Mouse (Mus musculus): ENCODE measurements around the gene Xndc1. TPM values are rescaled to one million over a fixed set of nuclear protein-coding genes. Genes with fewer than 3 reads are reported as not detected.
A peak's percentile ranks its signal among the peaks of the same experiment; 100 is the strongest.

Gene Xndc1
- polyA plus RNA-seq, 1 experiment: 6.1 TPM

GRCm38 (mm10) chr7:102109171-102109570, 43.9 kb downstream of the Xndc1 start, which contains the start of gene Art5:
TSS of gene Art5 (minus strand) at chr7:102109489.
- H3K4me3 ChIP-seq: no peak within 1 kb of the TSS

GRCm38 (mm10) chr7:102109746-102110145, 44.4 kb downstream of the Xndc1 start:
- TF ChIP-seq TCF3 (IDR thresholded peaks at IDR 0.05; ENCODE audit: insufficient read length, low read depth): no peak
- no peak for TF ChIP-seq CEBPB (IDR thresholded peaks at IDR 0.05; ENCODE audit: insufficient read depth, poor library complexity, severe bottlenecking)
- TF ChIP-seq MYOD1 (IDR thresholded peaks at IDR 0.05; ENCODE audit: control insufficient read depth in 1 of 3, insufficient read length in 2 of 3, low read depth in 2 of 3): no peak
- no peak for TF ChIP-seq USF1 (IDR thresholded peaks at IDR 0.05; ENCODE audit: low read depth)
- no peak for TF ChIP-seq SRF (IDR thresholded peaks at IDR 0.05; ENCODE audit: control insufficient read depth, insufficient read length, low read depth)
- TF ChIP-seq MAX (IDR thresholded peaks at IDR 0.05; ENCODE audit: low read depth): no peak
- no peak for TF ChIP-seq E2F4 (IDR thresholded peaks at IDR 0.05; ENCODE audit: insufficient read depth)
- TF ChIP-seq POLR2A (IDR thresholded peaks at IDR 0.05; ENCODE audit: insufficient read length, low read depth): no peak
- no peak for TF ChIP-seq TCF12 (IDR thresholded peaks at IDR 0.05; ENCODE audit: insufficient read depth, poor library complexity, severe bottlenecking)
- Histone ChIP-seq H3ac (ENCODE audit: control insufficient read depth, insufficient read length) (no peak overlapping the region), H3K4me3 (no peak overlapping the region), H3K4me2 (ENCODE audit: low read depth) (no peak overlapping the region), H3K27me3 (ENCODE audit: control insufficient read depth, insufficient read depth, insufficient read length) (peaks cover 15% of the 10 kb centered on the region), H3K36me3 (ENCODE audit: control insufficient read depth, insufficient read depth) (no peaks in the 10 kb centered on the region), H3K79me2 (ENCODE audit: control insufficient read depth, insufficient read depth) (no peaks in the 10 kb centered on the region)

More at GRCm38 (mm10) chr7:102109171-102109570, 43.9 kb downstream of the Xndc1 start, which contains the start of gene Art5:
- H3K79me2 ChIP-seq (ENCODE audit: control insufficient read depth, insufficient read depth): no peaks in the 10 kb centered on the region
- TF ChIP-seq MYOD1 (IDR thresholded peaks at IDR 0.05; ENCODE audit: control insufficient read depth in 1 of 3, insufficient read length in 2 of 3, low read depth in 2 of 3): no peak
- TF ChIP-seq TCF12 (IDR thresholded peaks at IDR 0.05; ENCODE audit: insufficient read depth, poor library complexity, severe bottlenecking): no peak
- no peak for TF ChIP-seq TCF3 (IDR thresholded peaks at IDR 0.05; ENCODE audit: insufficient read length, low read depth)
- no peak for TF ChIP-seq CEBPB (IDR thresholded peaks at IDR 0.05; ENCODE audit: insufficient read depth, poor library complexity, severe bottlenecking)
- no peak for TF ChIP-seq POLR2AphosphoS2 (IDR thresholded peaks at IDR 0.05; ENCODE audit: insufficient read length, low read depth)
- TF ChIP-seq USF1 (IDR thresholded peaks at IDR 0.05; ENCODE audit: low read depth): no peak
- no peak for TF ChIP-seq POLR2A (IDR thresholded peaks at IDR 0.05; ENCODE audit: insufficient read length, low read depth)
- no peak for TF ChIP-seq REST (IDR thresholded peaks at IDR 0.05; ENCODE audit: insufficient read depth, insufficient read length)
- no peak for TF ChIP-seq E2F4 (IDR thresholded peaks at IDR 0.05; ENCODE audit: insufficient read depth)
- TF ChIP-seq MYOG (IDR thresholded peaks at IDR 0.05; ENCODE audit: control insufficient read depth in 1 of 3, insufficient read depth in 1 of 3, insufficient read length in 2 of 3, low read depth in 2 of 3): no peak
- no peak for TF ChIP-seq MAX (IDR thresholded peaks at IDR 0.05; ENCODE audit: low read depth)
- no peak for TF ChIP-seq SRF (IDR thresholded peaks at IDR 0.05; ENCODE audit: control insufficient read depth, insufficient read length, low read depth)
- no peak within 1 kb of the TSS for H3K4me2 ChIP-seq (ENCODE audit: low read depth)
- H3K36me3 ChIP-seq (ENCODE audit: control insufficient read depth, insufficient read depth): no peaks in the 10 kb centered on the region
- no peak within 1 kb of the TSS for H3ac ChIP-seq (ENCODE audit: control insufficient read depth, insufficient read length)
- peaks cover 19% of the 10 kb centered on the region for H3K27me3 ChIP-seq (ENCODE audit: control insufficient read depth, insufficient read depth, insufficient read length)

DNA sequence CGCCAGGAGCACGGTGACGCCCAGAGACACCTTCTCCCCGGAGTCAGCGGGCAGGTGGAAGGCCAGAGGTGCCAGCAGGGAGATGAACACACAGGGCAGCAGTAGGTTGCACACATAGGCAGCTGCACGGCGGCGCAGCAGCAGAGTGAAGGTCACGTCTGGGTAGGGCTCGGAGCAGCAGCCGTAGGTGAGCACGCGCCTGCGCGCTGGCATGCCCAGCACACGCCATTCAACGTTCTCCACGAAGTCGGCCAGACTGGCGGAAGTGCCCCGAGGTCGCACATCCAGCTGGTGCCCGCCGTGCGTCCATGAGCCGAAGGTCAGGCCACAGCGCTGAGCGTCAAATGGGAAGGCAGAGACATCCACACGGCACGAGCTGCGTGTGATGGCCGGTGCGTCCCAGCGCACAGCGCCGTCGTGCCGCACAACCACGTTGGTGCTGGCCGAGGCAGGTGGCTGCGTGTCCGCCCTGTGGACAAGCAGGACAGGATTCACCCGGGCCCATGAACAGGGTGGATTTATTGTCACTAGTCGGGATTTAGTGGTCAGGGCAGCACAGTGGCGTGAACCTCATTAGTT, 47.9 kb downstream of the Xndc1 start:
- TF ChIP-seq POLR2AphosphoS2 (IDR thresholded peaks at IDR 0.05; ENCODE audit: insufficient read length, low read depth) (peak; percentile 72), TCF3 (IDR thresholded peaks at IDR 0.05; ENCODE audit: insufficient read length, low read depth) (no peak), USF1 (IDR thresholded peaks at IDR 0.05; ENCODE audit: low read depth) (no peak), MYOD1 (IDR thresholded peaks at IDR 0.05; ENCODE audit: control insufficient read depth in 1 of 3, insufficient read length in 2 of 3, low read depth in 2 of 3) (peak in 1 of 3 experiments; percentile 9)
- H3K27me3 ChIP-seq (ENCODE audit: control insufficient read depth, insufficient read depth, insufficient read length): peaks cover 8% of the 10 kb centered on the region

DNA sequence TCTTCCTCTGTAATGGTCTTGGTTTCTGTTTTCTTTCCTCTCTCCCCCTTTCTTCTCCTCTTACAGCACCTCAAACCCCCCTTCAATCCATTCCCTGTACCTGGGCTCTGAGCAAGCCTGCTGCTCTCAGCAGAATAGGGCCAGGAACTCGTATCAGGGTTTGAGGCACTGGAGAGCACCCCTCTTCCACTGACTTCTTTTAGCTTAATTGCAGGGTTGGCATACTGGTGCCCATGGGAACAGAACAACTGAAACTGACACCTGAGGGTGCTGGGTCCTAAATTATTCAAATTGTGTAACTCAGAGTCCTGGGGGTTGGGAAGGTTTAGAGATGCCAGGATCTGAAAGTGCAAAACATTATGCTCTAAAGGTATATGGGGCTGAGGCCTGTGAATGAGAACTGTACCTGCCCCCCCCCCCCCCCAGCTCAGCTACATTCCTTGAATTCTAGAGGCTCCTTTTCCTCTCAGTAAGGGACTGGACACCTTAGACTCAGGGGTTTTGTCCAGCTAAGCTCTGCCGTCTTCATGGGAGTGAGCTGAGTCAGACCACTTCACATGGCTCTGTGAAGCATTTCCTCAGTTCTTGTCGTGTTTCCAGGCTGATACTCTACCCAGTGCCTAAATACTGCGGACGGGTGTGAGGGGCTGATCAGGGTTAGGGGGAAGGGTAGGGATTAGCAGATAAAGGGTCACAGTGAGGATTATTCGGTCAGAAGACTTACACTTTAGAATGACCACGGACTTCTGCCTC, 51.4 kb downstream of the Xndc1 start, which contains the start of gene Chrna10:
Gene Chrna10, minus strand, starts transcription at position 250 of the 753 bp plus-strand sequence.
- Histone ChIP-seq H3ac (ENCODE audit: control insufficient read depth, insufficient read length) (no peak within 1 kb of the TSS), H3K79me2 (ENCODE audit: control insufficient read depth, insufficient read depth) (no peaks in the 10 kb centered on the region), H3K4me2 (ENCODE audit: low read depth) (no peak within 1 kb of the TSS), H3K27me3 (ENCODE audit: control insufficient read depth, insufficient read depth, insufficient read length) (peaks cover 8% of the 10 kb centered on the region), H3K36me3 (ENCODE audit: control insufficient read depth, insufficient read depth) (peaks cover 24% of the 10 kb centered on the region), H3K4me3 (no peak within 1 kb of the TSS)
- TF ChIP-seq REST (IDR thresholded peaks at IDR 0.05; ENCODE audit: insufficient read depth, insufficient read length) (no peak), TCF12 (IDR thresholded peaks at IDR 0.05; ENCODE audit: insufficient read depth, poor library complexity, severe bottlenecking) (no peak), POLR2AphosphoS2 (IDR thresholded peaks at IDR 0.05; ENCODE audit: insufficient read length, low read depth) (peak; percentile 18), E2F4 (IDR thresholded peaks at IDR 0.05; ENCODE audit: insufficient read depth) (no peak)

More for the DNA sequence above, 47.9 kb downstream of the Xndc1 start:
- H3K79me2 ChIP-seq (ENCODE audit: control insufficient read depth, insufficient read depth): no peaks in the 10 kb centered on the region
- H3K4me2 ChIP-seq (ENCODE audit: low read depth): no peak overlapping the region
- H3ac ChIP-seq (ENCODE audit: control insufficient read depth, insufficient read length): no peak overlapping the region
- H3K4me3 ChIP-seq: no peak overlapping the region
- no peaks in the 10 kb centered on the region for H3K36me3 ChIP-seq (ENCODE audit: control insufficient read depth, insufficient read depth)

DNA sequence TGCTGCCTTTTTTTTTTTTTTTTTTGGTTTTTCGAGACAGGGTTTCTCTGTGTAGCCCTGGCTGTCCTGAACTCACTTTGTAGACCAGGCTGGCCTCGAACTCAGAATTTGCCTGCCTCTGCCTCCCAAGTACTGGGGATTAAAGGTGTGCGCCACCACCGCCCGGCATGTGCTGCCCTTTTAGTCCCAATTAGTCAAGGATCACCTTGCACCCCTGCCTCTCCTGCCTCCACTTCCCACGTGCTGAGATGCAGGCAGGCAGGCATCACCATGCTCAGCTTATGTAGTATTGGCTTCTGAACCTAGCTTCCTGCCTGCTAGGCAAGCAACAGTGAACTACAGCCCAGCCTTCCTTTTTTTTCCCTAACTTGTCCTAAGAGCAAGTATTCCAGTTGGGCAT, 52.1 kb downstream of the Xndc1 start:
- Histone ChIP-seq H3ac (ENCODE audit: control insufficient read depth, insufficient read length) (no peak overlapping the region), H3K27me3 (ENCODE audit: control insufficient read depth, insufficient read depth, insufficient read length) (peaks cover 8% of the 10 kb centered on the region), H3K79me2 (ENCODE audit: control insufficient read depth, insufficient read depth) (no peaks in the 10 kb centered on the region), H3K36me3 (ENCODE audit: control insufficient read depth, insufficient read depth) (peaks cover 30% of the 10 kb centered on the region), H3K4me3 (no peak overlapping the region), H3K4me2 (ENCODE audit: low read depth) (no peak overlapping the region)
- TF ChIP-seq POLR2A (IDR thresholded peaks at IDR 0.05; ENCODE audit: insufficient read length, low read depth) (peak; percentile 15), CEBPB (IDR thresholded peaks at IDR 0.05; ENCODE audit: insufficient read depth, poor library complexity, severe bottlenecking) (no peak), POLR2AphosphoS2 (IDR thresholded peaks at IDR 0.05; ENCODE audit: insufficient read length, low read depth) (peak; percentile 66)
